Mouse (Mus musculus): ENCODE results near the gene D230025D16Rik.

GRCm38 (mm10) chr8:105206766-105207275 lies 18.1 kb upstream of the D230025D16Rik start:
- TF ChIP-seq POLR2A (IDR thresholded peaks at IDR 0.05; ENCODE audit: control insufficient read depth, extremely low read depth, insufficient read depth, low read length, poor library complexity), result no peak
- TF ChIP-seq CTCF (IDR thresholded peaks at IDR 0.05; ENCODE audit: borderline replicate concordance, control insufficient read depth, extremely low read depth, insufficient read depth, low read length, poor library complexity), result no peak
